Mouse (Mus musculus) testis, adult 2 months (tissue): ENCODE measurements around the gene Cse1l. TPM values are rescaled to one million over a fixed set of nuclear protein-coding genes. Genes with fewer than 3 reads are reported as not detected.
A peak's percentile ranks its signal among the peaks of the same experiment; 100 is the strongest.

Experiments
- H3K27ac ChIP-seq: fragments of 200-500 bp; 2 replicates; pipeline ENCODE4 v1.5.1; 2012; ENCODE audit warnings: low read depth, low read length; ENCODE audit not compliant: control insufficient read depth, insufficient read depth
- H3K27me3 ChIP-seq: fragments of 200-500 bp; 2 replicates; pipeline ENCODE4 v1.6.1; 2012; ENCODE audit warnings: mild to moderate bottlenecking, low read length, moderate library complexity; ENCODE audit not compliant: control insufficient read depth, insufficient read depth
- H3K36me3 ChIP-seq: fragments of 200-500 bp; 2 replicates; pipeline ENCODE4 v1.6.1; 2012; ENCODE audit warnings: mild to moderate bottlenecking, low read length; ENCODE audit not compliant: control insufficient read depth, insufficient read depth
- H3K4me1 ChIP-seq: fragments of 200-500 bp; 2 replicates; pipeline ENCODE4 v1.6.1; 2012; ENCODE audit warnings: low read length; ENCODE audit not compliant: control insufficient read depth, insufficient read depth
- H3K4me3 ChIP-seq: fragments of 200-500 bp; 2 replicates; pipeline ENCODE4 v1.5.1; 2012; ENCODE audit warnings: low read depth, mild to moderate bottlenecking, low read length, moderate library complexity, mixed read lengths; ENCODE audit not compliant: control insufficient read depth
- CTCF ChIP-seq: fragments of 200-500 bp; IDR thresholded peaks from 2 replicates; pipeline ENCODE4 v1.5.1; 2012; ENCODE audit warnings: low read depth, mild to moderate bottlenecking, inconsistent platforms, low read length, moderate library complexity; ENCODE audit not compliant: control insufficient read depth, insufficient read depth, insufficient replicate concordance
- POLR2A ChIP-seq: fragments of 200-500 bp; IDR thresholded peaks from 2 replicates; pipeline ENCODE4 v1.6.1; 2012; ENCODE audit warnings: low read depth, mild to moderate bottlenecking, inconsistent platforms, low read length, moderate library complexity; ENCODE audit not compliant: control insufficient read depth
- polyA plus RNA-seq: library from polyadenylated mRNA; depleted of rRNA; stranded (reverse); fragments of >200 nt; gene quantifications from 2 replicates; pipeline ENCODE4 v1.2.3, GENCODE M21; 2012; rRNA removed

The Cse1l gene
- polyA plus RNA-seq, 1 experiment = 27.6 TPM

DNA sequence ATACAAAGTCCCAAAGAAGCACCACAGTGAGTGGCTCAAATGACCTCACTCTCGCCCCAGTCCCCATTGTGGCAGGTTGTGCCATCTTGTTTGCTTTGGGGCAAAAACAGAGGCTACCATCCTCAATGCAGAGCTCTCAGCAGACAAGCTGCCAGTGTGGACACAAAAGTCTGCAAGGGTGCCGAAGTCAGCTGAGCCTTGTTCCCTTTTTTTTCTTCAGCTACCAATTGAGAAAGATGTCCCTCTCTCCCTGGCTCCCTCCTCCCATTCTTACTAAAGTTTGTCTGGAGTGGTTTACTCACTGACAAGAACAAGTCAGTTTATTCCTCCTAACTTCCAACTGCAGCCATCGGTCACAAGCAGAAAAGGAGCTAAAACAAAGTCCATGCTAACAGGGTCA, 70.5 kb downstream of the Cse1l start:
- H3K4me1 ChIP-seq = no peaks in the 10 kb centered on the region; the same call in none of the 2 replicates

DNA sequence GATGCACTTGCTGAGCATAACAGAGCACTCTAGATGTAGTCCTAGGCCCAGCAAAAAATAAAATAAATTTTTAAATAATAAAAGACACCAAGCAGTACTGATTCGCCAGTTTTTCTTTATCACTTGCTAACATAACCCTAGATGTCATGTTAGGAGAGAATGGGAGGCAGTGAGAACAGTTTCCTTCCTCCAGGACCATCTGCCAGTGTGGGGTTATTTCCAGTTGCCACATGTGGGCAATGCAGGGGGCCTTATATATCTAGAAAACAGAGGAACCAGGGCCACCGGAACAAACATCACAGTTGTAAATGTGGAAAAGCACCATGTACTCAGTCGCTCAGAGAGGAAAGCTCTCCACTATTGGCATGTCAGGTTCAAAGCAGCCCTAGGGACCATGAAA, 71.7 kb downstream of the Cse1l start:
- Histone ChIP-seq H3K27ac (no peak overlapping the region), H3K27me3 (no peaks in the 10 kb centered on the region), H3K36me3 (no peaks in the 10 kb centered on the region), H3K4me3 (no peak overlapping the region), H3K4me1 (no peaks in the 10 kb centered on the region; the same call in none of the 2 replicates)
- TF ChIP-seq CTCF (no peak), POLR2A (no peak)

More for the DNA sequence above, 70.5 kb downstream of the Cse1l start:
- Histone ChIP-seq H3K27ac (no peak overlapping the region), H3K27me3 (no peaks in the 10 kb centered on the region), H3K36me3 (no peaks in the 10 kb centered on the region), H3K4me3 (no peak overlapping the region)
- TF ChIP-seq CTCF = no peak
- no peak for TF ChIP-seq POLR2A

DNA sequence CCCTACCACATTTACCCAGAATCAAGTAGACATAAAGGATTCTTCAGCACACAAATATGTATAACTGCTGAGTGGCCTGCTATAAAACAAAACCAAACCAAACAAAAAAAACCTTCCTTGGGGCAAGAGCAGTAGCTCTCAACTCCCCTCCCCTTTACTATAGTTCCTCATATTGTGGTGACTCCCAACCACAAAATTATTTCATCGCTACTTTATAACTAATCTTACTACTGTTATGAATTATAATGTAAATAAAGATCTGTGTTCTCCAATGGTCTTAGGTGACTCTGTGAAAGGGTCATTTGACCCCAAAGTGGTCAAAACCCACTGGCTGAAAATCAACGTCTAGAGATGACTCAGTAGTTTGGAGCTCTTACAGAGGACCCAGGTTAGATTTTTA, 74.3 kb downstream of the Cse1l start:
- Histone ChIP-seq H3K27ac (no peak overlapping the region), H3K4me1 (no peaks in the 10 kb centered on the region; the same call in 1 of the 2 replicates), H3K27me3 (no peaks in the 10 kb centered on the region), H3K36me3 (no peaks in the 10 kb centered on the region), H3K4me3 (no peak overlapping the region)
- no peak for TF ChIP-seq CTCF

DNA sequence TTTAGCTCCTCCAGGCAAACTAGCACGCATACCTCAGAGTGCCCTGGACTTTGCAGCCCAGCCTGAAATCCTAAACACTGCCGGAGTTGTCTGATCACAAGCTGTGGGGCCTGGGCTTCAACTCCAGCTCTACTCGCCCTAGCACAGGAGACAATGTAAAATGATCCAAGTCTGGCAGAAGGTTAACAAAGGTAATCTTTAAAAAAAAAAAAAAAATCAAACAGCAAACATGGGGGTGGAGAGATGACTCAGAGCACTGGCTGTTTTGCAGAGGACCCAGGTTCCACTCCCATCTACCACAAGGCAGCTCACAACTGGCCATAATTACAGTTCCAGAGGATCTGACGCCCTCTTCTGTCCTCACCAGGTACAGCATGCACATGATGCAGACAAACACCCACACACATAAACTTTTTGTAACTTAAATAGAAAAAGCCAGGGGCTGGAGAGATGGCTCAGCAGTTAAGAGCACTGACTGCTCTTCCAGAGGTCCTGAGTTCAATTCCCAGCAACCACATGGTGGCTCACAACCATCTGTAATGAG, 77.6 kb downstream of the Cse1l start:
- Histone ChIP-seq H3K4me3 (no peak overlapping the region), H3K27me3 (no peaks in the 10 kb centered on the region), H3K36me3 (no peaks in the 10 kb centered on the region), H3K4me1 (no peaks in the 10 kb centered on the region), H3K27ac (no peak overlapping the region)
- no peak for TF ChIP-seq CTCF
- TF ChIP-seq POLR2A = no peak

DNA sequence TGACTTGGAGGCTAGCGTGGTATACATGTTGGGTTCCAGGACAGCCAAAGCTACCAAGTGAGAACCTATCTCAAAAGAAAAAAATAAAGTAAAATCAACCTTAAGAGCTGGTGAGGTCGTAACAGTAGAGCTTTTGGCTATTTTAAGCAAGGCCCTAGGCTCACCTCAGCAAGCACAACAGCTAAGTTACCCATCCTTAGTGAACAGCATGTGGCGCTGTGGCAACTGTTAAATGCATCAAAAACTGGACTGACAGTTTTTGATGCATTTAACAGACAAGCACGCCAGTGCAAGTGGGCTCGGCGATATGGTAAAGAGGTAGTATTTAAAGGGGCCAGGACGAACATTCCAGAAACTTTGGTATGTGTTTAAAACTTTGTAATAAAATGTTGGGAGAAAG, 85.0 kb downstream of the Cse1l start:
- Histone ChIP-seq H3K27ac (no peak overlapping the region), H3K27me3 (no peaks in the 10 kb centered on the region), H3K4me1 (peaks cover 6% of the 10 kb centered on the region), H3K4me3 (no peak overlapping the region), H3K36me3 (no peaks in the 10 kb centered on the region)
- no peak for TF ChIP-seq CTCF
- TF ChIP-seq POLR2A = no peak

DNA sequence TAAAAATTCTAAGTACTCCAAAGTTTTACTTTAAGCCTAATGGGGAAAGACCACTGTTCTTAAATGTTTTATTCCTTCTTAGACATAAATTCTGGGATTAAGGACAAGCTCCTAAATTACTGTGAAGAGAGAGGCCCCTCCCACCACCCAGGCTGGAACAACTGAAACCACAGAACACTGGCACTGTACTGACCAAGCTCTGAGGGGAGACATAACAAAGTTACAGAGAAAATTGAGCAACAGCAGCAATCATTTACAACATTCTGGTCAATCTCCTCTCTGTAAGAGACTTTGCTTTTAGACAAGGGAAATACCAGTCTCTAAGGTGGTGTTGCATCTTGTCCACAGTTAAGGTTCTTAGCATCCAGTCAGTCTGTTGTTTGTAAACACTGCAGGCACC, 86.1 kb downstream of the Cse1l start:
- Histone ChIP-seq H3K4me1 (peaks cover 9% of the 10 kb centered on the region), H3K27ac (no peak overlapping the region), H3K36me3 (no peaks in the 10 kb centered on the region), H3K27me3 (no peaks in the 10 kb centered on the region), H3K4me3 (no peak overlapping the region)
- TF ChIP-seq POLR2A = no peak

DNA sequence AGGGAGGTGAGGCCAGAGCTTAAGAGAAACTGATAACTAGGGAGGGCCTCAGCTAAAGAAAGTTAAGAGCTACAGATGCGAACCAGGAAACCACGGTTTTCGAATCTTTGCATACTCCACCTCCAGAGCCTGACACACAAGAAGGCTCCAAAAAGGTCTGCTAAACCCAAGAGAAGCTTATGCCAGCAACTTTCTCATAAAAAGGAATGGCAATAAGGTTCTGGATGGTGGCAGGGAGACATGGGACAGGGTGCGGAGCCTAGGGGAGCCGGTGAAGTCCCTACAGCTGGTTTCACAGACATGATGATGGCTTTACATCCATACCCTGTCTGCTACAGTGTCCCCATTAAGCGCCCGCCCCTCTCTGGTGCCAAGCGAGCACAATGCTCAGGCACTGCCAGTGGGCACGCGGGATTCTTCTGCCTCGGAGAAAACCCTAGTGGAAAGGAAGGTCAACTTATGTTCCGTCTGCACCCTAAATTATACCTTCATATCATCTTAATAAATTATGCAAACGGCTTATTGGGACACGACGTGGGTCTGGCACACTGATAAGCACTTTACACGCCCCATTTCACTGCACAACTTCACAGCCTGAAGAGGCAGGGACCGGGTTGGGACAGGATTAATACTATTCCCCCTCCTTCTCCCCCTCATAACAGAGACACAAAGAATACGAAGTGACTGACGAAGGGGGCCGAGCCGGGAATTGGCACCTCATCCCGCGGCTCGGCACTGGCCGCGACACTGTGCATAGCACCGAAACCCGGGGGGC, 89.4 kb downstream of the Cse1l start:
- TF ChIP-seq CTCF (no peak), POLR2A (no peak)
- no peaks in the 10 kb centered on the region for H3K27me3 ChIP-seq
- peak overlapping the region; percentile 98 for H3K27ac ChIP-seq
- H3K4me1 ChIP-seq = peaks cover 9% of the 10 kb centered on the region
- peak overlapping the region; percentile 100 for H3K4me3 ChIP-seq
- no peaks in the 10 kb centered on the region for H3K36me3 ChIP-seq

Other genes with a start within 250 kb of the Cse1l start
- 13.6 and 14.5 TPM in 2 replicates for gene Prex1, start 192.2 kb upstream of the Cse1l start, polyA plus RNA-seq
- gene Trp53rkb, start 113.5 kb upstream of the Cse1l start, polyA plus RNA-seq = 31.2 and 32.0 TPM in 2 replicates
- 19.1 TPM in 2 replicates for gene Arfgef2, start 100.5 kb upstream of the Cse1l start, polyA plus RNA-seq
- gene Stau1, start 90.3 kb downstream of the Cse1l start, polyA plus RNA-seq = 20.9 and 21.7 TPM in 2 replicates
- gene Ddx27, start 109.2 kb downstream of the Cse1l start, polyA plus RNA-seq = 17.5 and 19.1 TPM in 2 replicates
- 42.7 and 43.3 TPM in 2 replicates for gene Znfx1, start 157.0 kb downstream of the Cse1l start, polyA plus RNA-seq